Mouse (Mus musculus) forebrain, embryonic 14.5 days (tissue): ENCODE measurements around the gene Tpk1. TPM values are rescaled to one million over a fixed set of nuclear protein-coding genes. Genes with fewer than 3 reads are reported as not detected.
"Not testable (repeated sequence)": the region's sequence is repeated elsewhere in the genome, so short reads cannot be mapped to it uniquely, and the experiment has no call there.

Experiments
- ATAC-seq: fragments of 200-750 bp; cut with Nextera tagmentation; 2 replicates; pipeline ENCODE4 v1.8.0; 2017; ENCODE audit warnings: mild to moderate bottlenecking, moderate library complexity
- DNase-seq: peaks from one replicate; pipeline ENCODE4 v3.0.0-alpha.2; 2015; ENCODE audit warnings: low spot score
- H3K27ac ChIP-seq: fragments of 300-500 bp; sonication (generic); 2 replicates; pipeline ENCODE4 v1.5.1; 2014; ENCODE audit warnings: low read depth, mild to moderate bottlenecking, control low read depth, low read length, moderate library complexity
- H3K27me3 ChIP-seq: fragments of 300-500 bp; sonication (generic); replicated peaks from 2 replicates; pipeline ENCODE4 v1.6.1; 2014; ENCODE audit warnings: low read length, control low read depth, mixed read lengths; ENCODE audit not compliant: control insufficient read depth, insufficient read depth
- H3K36me3 ChIP-seq: fragments of 300-500 bp; sonication (generic); 2 replicates; pipeline ENCODE4 v1.6.1; 2014; ENCODE audit warnings: low read length, control low read depth; ENCODE audit not compliant: control insufficient read depth, insufficient read depth
- H3K4me1 ChIP-seq: fragments of 300-500 bp; sonication (generic); 2 replicates; pipeline ENCODE4 v1.6.1; 2014; ENCODE audit warnings: antibody characterized with exemption, low read length, control low read depth; ENCODE audit not compliant: control insufficient read depth, insufficient read depth
- H3K4me2 ChIP-seq: fragments of 300-500 bp; sonication (generic); 2 replicates; pipeline ENCODE4 v1.6.1; 2014; ENCODE audit warnings: mild to moderate bottlenecking, control low read depth, low read length
- H3K4me3 ChIP-seq: fragments of 300-500 bp; sonication (generic); 2 replicates; pipeline ENCODE4 v1.5.1; 2014; ENCODE audit warnings: low read depth, low read length, control low read depth
- H3K9ac ChIP-seq: fragments of 300-500 bp; sonication (generic); 2 replicates; pipeline ENCODE4 v1.6.1; 2014; ENCODE audit warnings: mild to moderate bottlenecking, low read length, control low read depth, moderate library complexity
- H3K9me3 ChIP-seq: fragments of 300-500 bp; sonication (generic); replicated peaks from 2 replicates; pipeline ENCODE4 v1.6.1; 2016; ENCODE audit warnings: low read length, control low read depth, mixed read lengths; ENCODE audit not compliant: control insufficient read depth
- WGBS: fragments of 180-500 bp; shearing (Covaris S2); extraction: QIAGEN DNeasy Blood & Tissue Kit; methylation state at CpG from one replicate; pipeline ENCODE4 v1.1.7; 2014; 5-methylcytosine and 5-hydroxymethylcytosine counted together
- polyA plus RNA-seq: library from polyadenylated mRNA; unstranded; fragments of >200 nt; fragmentation: Nextera tagmentation; extraction: Ambion mirVana; gene quantifications from 2 replicates; pipeline ENCODE4 v1.2.1, GENCODE M21; 2014

The Tpk1 gene
- polyA plus RNA-seq, 1 experiment from 2014 or later = 5.5 TPM

- no peaks in the 10 kb centered on the region for H3K27me3 ChIP-seq
- H3K27ac ChIP-seq = no peak overlapping the region
- DNase-seq = no peak
- H3K9ac ChIP-seq = no peak overlapping the region
- 87% methylated on average over 3 of the region's 3 CpGs for WGBS
- H3K9me3 ChIP-seq = no peaks in the 10 kb centered on the region
- ATAC-seq = no peak
- no peak overlapping the region for H3K4me3 ChIP-seq
- H3K4me1 ChIP-seq = no peaks in the 10 kb centered on the region
- no peaks in the 10 kb centered on the region for H3K36me3 ChIP-seq
- H3K4me2 ChIP-seq = no peak overlapping the region
These were observed 32.6 kb downstream of the Tpk1 start for GRCm38 (mm10) chr6:43633308-43633963.

- H3K9me3 ChIP-seq = no peaks in the 10 kb centered on the region
- no peaks in the 10 kb centered on the region for H3K36me3 ChIP-seq
- H3K4me3 ChIP-seq = no peak overlapping the region
- ATAC-seq (no peak), DNase-seq (no peak)
- no peak overlapping the region for H3K4me2 ChIP-seq
- H3K27me3 ChIP-seq = no peaks in the 10 kb centered on the region
- no peak overlapping the region for H3K27ac ChIP-seq
- H3K9ac ChIP-seq = no peak overlapping the region
- no peaks in the 10 kb centered on the region for H3K4me1 ChIP-seq
These were observed 33.2 kb downstream of the Tpk1 start for GRCm38 (mm10) chr6:43632871-43633270.

GRCm38 (mm10) chr6:43623448-43623847 is 42.6 kb downstream of the Tpk1 start:
- ATAC-seq, H3K27ac ChIP-seq, DNase-seq, H3K4me2 ChIP-seq, H3K27me3 ChIP-seq, H3K4me1 ChIP-seq, H3K9ac ChIP-seq, H3K36me3 ChIP-seq, H3K4me3 ChIP-seq, H3K9me3 ChIP-seq: not testable (repeated sequence)
- 96% methylated on average over 6 of the region's 6 CpGs for WGBS

- H3K4me1 ChIP-seq = no peaks in the 10 kb centered on the region
- no peak overlapping the region for H3K4me3 ChIP-seq
- WGBS = 88% methylated on average over 3 of the region's 3 CpGs
- H3K4me2 ChIP-seq = no peak overlapping the region
- H3K27ac ChIP-seq = no peak overlapping the region
- no peaks in the 10 kb centered on the region for H3K9me3 ChIP-seq
- ATAC-seq (no peak), DNase-seq (no peak)
- H3K27me3 ChIP-seq = no peaks in the 10 kb centered on the region
- H3K9ac ChIP-seq = no peak overlapping the region
- no peaks in the 10 kb centered on the region for H3K36me3 ChIP-seq
These were observed 46.8 kb downstream of the Tpk1 start for GRCm38 (mm10) chr6:43619258-43619657.

- Histone ChIP-seq H3K27ac (no peak overlapping the region), H3K4me3 (no peak overlapping the region), H3K36me3 (no peaks in the 10 kb centered on the region), H3K27me3 (no peaks in the 10 kb centered on the region), H3K9ac (no peak overlapping the region), H3K4me1 (no peaks in the 10 kb centered on the region), H3K4me2 (no peak overlapping the region), H3K9me3 (no peaks in the 10 kb centered on the region)
- no peak for ATAC-seq
- no peak for DNase-seq
- WGBS = 80% methylated on average over 2 of the region's 2 CpGs
These were observed 54.3 kb downstream of the Tpk1 start for GRCm38 (mm10) chr6:43611770-43612169.

- DNase-seq = peak; percentile 39
These were observed 75.1 kb downstream of the Tpk1 start for GRCm38 (mm10) chr6:43590841-43591541.

GRCm38 (mm10) chr6:43585274-43585673 is 80.8 kb downstream of the Tpk1 start:
- Histone ChIP-seq H3K27me3 (no peaks in the 10 kb centered on the region), H3K9ac (no peak overlapping the region), H3K9me3 (no peaks in the 10 kb centered on the region), H3K4me1 (no peaks in the 10 kb centered on the region), H3K4me2 (no peak overlapping the region), H3K4me3 (no peak overlapping the region), H3K27ac (no peak overlapping the region), H3K36me3 (no peaks in the 10 kb centered on the region)
- WGBS = 70% methylated on average over 2 of the region's 2 CpGs
- ATAC-seq = peak; percentile 58; the same call in 1 of the 2 replicates
- peak; percentile 56 for DNase-seq

More at GRCm38 (mm10) chr6:43590841-43591541, 75.1 kb downstream of the Tpk1 start:
- Histone ChIP-seq H3K36me3 (no peaks in the 10 kb centered on the region), H3K4me1 (no peaks in the 10 kb centered on the region), H3K4me3 (no peak overlapping the region), H3K9ac (no peak overlapping the region), H3K4me2 (no peak overlapping the region), H3K9me3 (no peaks in the 10 kb centered on the region), H3K27ac (no peak overlapping the region), H3K27me3 (no peaks in the 10 kb centered on the region)
- WGBS = 71% methylated on average over 4 of the region's 4 CpGs
- peak; percentile 58; the same call in 1 of the 2 replicates for ATAC-seq

GRCm38 (mm10) chr6:43581809-43582208 is 84.3 kb downstream of the Tpk1 start:
- ATAC-seq (no peak), DNase-seq (peak; percentile 16)
- H3K27me3 ChIP-seq = no peaks in the 10 kb centered on the region
- H3K4me3 ChIP-seq = no peak overlapping the region
- H3K36me3 ChIP-seq = no peaks in the 10 kb centered on the region
- H3K4me1 ChIP-seq = no peaks in the 10 kb centered on the region
- WGBS = 76% methylated on average over 2 of the region's 2 CpGs
- no peak overlapping the region for H3K27ac ChIP-seq
- no peak overlapping the region for H3K9ac ChIP-seq
- no peaks in the 10 kb centered on the region for H3K9me3 ChIP-seq
- H3K4me2 ChIP-seq = no peak overlapping the region

- Histone ChIP-seq H3K27ac (no peak overlapping the region), H3K4me3 (no peak overlapping the region), H3K9ac (no peak overlapping the region), H3K4me1 (no peaks in the 10 kb centered on the region), H3K36me3 (no peaks in the 10 kb centered on the region), H3K4me2 (no peak overlapping the region), H3K27me3 (no peaks in the 10 kb centered on the region), H3K9me3 (no peaks in the 10 kb centered on the region)
- DNase-seq (no peak), ATAC-seq (no peak)
- 96% methylated on average over 1 of the region's 1 CpGs for WGBS
These were observed 98.2 kb downstream of the Tpk1 start for GRCm38 (mm10) chr6:43567885-43568284.
